Mouse (Mus musculus): ENCODE measurements at regions not wholly inside any gene's neighbourhood (a gene's known extent, or its start where the extent isn't known, plus 50 kb on each side); places are given as distances from the start of the nearest gene placed in this dataset.

DNA sequence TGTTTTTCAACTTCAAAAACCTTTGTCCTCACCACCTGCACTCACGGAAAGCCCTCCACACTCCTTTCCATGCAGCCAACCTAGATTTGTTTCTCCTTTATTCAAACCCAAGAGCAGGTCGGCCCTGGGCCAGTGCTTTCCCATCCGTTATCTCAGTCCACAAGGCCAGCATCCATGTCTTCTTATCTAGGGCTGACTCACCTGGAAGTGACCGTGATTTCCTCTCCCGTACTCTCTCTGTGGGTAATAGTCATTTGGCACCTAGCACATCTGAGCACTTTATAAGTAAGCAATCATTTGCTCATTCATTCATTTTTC, 106.2 kb downstream of the Rassf10 start:
- TF ChIP-seq CTCF (IDR thresholded peaks at IDR 0.05; ENCODE audit: low read depth) (no peak), EP300 (IDR thresholded peaks at IDR 0.05; ENCODE audit: low read depth) (no peak)
